Mouse (Mus musculus) monocyte, adult 5-6 weeks (primary cell): Measurements from ENCODE around the gene Nek9. TPM values are rescaled to one million over a fixed set of nuclear protein-coding genes. Genes with fewer than 3 reads are reported as not detected.

Source experiments
- ATAC-seq: fragments of 153-309, 156-312 bp; replicated peaks from 2 replicates; pipeline ENCODE4 v1.8.0; 2017; ENCODE audit warnings: mild to moderate bottlenecking; ENCODE audit not compliant: low TSS enrichment, insufficient number of reproducible peaks, severe bottlenecking, poor library complexity, low FRiP score
- total RNA-seq: library from RNA; stranded (forward); fragments of 200-1000, 200-491, 200-594 nt; gene quantifications from 3 replicates; pipeline ENCODE4 v1.2.3, GENCODE M21; 2017

The Nek9 gene
- total RNA-seq, 1 experiment from 2014 or later, result 33.8 TPM

GRCm38 (mm10) chr12:85350407-85351232 lies 11.5 kb upstream of the Nek9 start:
- ATAC-seq, result no peak

- peak; percentile 79 for ATAC-seq
Observed at GRCm38 (mm10) chr12:85348338-85348737, 9.2 kb upstream of the Nek9 start.

- ATAC-seq, result no peak
Observed at GRCm38 (mm10) chr12:85347196-85347595, 8.0 kb upstream of the Nek9 start.

DNA sequence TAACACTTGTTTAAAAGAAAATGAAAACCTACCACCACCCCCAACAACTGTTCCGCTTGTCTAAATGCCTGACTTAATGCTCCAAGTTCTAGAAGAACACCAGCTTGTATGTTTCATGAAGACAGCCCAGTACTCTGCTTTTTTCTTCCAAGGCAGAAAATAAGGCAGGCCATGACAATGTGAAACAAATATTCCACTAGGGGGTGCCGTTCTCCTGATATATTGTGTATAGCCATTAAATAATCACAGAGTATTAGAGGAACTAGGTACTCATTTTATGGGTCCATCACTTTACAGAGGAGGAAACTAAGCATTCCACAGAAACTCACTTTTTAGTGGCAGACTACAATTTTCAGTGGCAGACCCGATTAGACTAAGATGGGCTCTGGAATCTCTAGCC lies 7.2 kb upstream of the Nek9 start:
- peak; percentile 46 for ATAC-seq

DNA sequence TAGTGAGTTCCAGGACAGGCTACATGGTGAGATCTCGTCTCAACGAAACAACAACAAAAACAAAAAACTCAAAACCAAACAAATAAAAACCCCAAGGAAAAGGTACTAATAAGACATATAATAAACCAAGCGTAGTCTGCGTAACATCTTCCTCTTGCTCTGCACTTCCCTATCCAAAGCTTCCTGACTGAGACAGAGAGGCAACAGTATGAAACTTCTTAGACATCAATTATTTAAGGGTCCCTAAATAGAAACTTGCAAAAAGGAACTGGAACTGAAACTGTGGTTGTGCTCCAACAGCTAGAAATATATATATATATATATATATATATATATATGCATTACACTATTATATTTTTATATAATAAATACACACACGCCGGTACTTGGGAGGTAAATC lies 6.4 kb upstream of the Nek9 start:
- ATAC-seq, result no peak

GRCm38 (mm10) chr12:85344252-85344651 lies 5.1 kb upstream of the Nek9 start:
- no peak for ATAC-seq

GRCm38 (mm10) chr12:85342310-85342709 lies 3.1 kb upstream of the Nek9 start:
- no peak for ATAC-seq

DNA sequence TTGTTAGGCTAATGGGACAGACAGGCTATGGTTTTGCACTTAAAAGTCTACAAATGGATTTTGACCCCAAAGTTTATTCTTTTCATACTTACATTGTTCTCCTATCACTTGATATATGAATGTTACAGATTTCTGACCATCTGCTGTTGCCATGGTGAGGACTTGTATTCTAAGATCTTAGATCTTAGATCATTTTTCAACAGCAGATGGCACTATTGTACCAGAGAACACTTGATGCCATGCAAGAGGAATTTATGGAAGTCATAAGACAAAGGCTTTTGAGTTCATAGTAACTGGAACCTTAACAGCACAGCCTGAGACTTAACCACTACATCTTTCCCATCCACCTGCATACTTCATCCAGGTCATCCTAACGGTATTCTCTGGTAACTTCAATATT lies 2.0 kb upstream of the Nek9 start:
- peak; percentile 34; the same call in 1 of the 2 replicates for ATAC-seq

DNA sequence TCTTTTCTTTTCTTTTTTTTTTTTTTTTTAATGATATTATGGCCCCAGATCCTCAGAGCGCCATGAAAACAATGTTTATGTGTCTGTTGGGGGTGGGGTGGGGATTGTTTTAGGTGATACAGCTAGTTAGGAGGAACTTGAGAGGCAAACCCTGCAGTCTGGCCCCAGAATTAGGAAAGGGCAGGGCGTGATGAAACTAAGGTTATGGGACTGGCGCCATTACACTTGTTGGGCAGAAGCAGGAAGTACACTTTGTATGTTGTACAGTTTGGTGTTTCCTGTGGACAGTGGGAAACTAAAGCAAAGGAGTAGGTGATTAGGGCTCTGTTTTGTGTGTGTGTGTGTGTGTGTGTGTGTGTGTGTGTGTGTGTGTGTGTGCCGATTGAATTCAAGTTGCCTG lies 785 bp upstream of the Nek9 start:
- ATAC-seq, result peak; percentile 81

DNA sequence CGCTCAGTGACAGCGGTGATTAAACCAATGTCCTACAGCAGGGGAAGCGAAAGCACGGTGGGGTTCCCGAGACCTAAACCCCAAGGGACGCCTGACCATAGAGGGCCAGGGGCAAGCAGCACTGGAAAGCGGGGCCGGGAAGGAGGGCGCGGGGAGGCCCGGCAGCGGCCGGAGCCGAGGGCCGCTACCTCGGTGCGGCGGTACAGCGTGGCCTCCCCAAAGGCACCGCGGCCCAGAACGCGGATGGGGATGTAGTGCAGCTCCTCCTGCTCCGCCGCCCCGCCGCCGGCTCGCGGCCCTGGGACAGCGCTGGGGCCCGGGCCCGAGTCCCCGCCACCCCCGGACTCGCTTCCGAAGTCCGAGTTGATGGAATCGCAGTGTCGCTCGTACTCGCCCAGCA lies 347 bp downstream of the Nek9 start:
- no peak for ATAC-seq

DNA sequence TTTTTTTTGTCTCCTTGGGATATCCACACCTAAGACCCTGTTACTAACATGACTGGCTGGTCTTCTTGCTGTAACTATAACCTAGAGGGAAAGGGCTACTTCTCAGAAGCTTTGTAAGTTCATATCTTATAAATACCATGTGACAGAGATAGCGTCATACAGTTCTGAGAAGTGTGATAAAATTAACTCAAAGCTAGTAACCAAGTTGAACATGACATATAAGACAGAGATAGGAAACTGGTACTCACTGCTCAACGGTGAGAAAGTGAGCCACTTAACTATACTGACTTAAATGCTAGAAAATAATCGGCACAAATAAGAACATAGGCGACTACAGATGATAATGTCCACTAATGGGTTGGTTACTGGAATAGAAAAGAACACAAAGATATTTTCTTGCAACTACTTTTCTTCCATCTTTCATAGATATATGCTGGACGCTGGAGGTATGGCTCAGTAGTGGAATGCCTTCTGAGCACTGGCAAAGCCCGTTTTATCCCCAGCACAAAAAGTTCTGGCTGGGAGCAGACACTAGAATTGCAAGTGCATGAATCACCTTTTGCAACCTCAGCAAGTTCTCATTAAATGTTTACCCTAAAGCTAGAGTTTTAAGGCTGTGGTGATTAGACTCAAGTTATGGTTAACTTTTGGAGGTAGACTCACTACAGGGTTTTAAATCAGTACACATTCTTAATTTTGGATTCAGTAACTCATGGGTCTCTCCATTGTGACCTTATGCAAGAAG lies 1.4 kb downstream of the Nek9 start:
- no peak for ATAC-seq

DNA sequence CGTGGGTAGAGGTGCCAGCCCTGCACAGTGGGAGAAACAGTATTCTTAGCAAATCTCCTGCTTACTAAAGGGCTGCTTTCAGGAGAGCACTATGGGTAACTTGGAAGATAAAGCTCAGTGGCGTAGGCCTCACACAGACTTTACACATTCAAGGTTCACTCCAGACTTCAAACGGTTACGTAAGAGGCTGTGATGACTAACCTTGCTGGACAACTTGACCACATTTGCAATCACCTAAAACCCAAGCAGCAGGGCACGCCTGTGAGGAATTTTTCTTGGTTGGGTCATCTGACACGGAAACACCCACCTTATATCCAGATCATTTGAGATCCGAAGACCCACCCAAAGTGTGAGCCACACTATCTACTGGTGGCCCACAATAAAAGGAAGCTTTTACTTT lies 9.0 kb downstream of the Nek9 start:
- no peak for ATAC-seq

GRCm38 (mm10) chr12:85308651-85309050 lies 30.5 kb downstream of the Nek9 start:
- ATAC-seq, result no peak

DNA sequence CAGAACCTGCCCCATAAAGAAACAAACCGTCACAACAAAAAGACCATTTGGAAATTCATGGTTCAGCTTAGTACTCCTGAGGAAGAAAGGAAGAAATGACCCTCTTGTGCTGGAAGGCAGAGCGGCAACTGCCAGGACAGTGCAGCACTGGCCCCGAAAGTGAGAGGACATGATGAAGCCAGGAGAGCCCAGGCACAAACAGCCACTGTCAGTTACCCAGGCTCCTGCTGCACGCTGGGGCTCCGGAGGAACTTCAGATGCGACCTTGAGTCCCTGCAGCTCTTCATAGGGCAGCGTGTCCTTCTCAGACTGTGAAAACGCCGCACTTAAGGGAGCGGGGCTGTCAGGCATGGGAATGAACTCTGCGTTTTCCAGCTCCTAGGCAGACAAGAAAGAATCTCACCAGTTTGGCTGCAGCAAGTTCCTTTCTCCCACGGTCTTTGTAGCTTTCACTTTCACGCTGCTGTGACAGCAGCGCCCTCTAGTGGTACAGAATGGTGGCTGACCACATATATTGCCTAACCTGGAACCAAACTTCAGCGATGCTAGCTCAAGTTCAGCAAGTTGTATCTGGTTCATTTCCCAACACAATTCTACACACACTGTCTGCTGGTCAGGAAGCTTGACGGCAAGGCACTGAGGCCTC lies 33.8 kb downstream of the Nek9 start:
- ATAC-seq, result peak; percentile 84

DNA sequence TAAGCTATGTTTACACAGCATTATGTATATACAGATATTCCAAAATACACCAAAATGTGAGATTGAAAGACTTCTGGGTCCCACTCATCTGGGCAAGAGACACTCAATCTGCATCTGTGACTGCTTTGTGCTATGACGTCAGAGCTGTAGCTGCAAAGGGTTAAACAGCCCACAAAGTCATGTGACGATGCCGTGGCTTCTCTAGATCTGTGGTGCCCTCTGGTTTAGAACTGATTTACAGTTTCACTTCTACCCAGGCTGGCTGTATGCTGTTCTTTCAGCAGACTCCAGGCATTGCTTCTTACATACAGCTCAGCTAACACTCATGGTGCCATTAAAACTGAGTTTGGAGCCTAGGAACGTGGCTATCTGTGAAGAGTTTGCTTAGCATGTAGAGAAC lies 34.4 kb downstream of the Nek9 start:
- ATAC-seq, result peak; percentile 49

DNA sequence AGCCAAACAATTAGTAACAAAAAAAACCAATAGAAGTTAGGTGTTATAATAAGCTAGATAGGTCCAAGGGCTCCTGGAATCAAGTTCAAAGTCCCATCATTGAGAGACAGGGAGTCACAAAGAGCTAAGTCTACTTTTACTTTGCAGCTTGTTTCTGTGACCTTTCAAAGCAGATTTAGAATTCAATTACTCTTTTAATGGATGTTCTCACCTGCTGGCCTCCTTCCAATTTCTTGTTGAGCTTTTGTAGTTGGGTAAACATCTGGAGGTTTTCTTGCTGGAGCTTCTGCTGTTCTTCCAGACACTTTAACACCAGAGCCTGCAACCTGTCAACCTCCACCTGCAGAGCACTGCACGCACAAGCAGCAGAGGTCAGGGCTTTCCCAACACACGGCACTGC lies 35.9 kb downstream of the Nek9 start:
- ATAC-seq, result no peak

DNA sequence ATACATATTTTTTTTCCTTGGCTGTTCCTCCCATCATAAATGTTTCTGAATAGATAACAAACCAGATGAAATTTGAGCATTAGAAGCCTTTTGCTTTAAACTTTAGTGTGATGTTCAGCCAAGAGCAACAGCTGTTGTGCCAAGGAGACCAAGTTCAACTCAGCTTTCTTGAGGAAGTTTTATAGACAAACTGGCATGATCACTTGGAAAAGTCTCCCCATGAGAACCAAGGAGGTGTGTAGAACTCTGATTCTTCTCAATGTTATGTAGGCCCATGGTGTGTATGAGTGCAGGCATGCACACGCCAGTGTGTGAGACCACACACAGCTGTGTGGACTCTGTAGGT lies 40.4 kb downstream of the Nek9 start:
- ATAC-seq, result no peak

GRCm38 (mm10) chr12:85298127-85298834 lies 40.9 kb downstream of the Nek9 start:
- no peak for ATAC-seq

DNA sequence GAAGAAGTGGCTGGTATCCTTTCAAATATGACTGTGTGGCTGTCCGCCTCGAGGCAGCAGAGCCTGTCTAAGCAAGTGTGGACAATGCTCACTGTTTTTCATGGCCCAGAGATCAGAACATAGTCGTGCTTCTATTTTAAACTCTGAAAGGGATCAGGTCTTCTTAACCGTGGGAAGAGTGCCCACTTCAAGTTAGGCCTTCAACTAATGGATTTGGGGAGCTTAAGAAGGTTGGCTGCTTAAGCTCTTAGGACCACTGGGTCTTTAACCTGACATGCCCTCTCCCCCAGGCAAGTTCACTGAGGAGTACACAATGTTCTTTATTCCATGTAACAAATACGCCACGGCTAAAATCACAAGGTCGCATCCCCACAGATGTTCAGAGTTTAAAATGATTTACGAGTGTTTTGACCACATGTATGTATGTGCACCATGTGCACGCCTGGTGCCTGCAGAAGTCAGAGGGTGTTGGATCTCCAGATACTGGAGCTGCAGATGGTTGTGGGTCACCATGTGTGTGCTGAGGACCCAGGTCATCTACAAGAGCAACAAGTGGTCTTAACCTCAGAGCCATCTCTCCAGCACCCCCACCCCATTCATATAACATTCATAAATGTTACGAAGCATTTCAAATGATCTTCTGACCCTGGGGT lies 41.7 kb downstream of the Nek9 start:
- no peak for ATAC-seq
